Mouse (Mus musculus) embryonic fibroblast, embryonic 13.5 days (primary cell): ENCODE data around the gene Psmc3.
"Not testable (repeated sequence)": the region's sequence is repeated elsewhere in the genome, so short reads cannot be mapped to it uniquely, and the experiment has no call there.

Experiments
- CTCF ChIP-seq: IDR thresholded peaks from 2 replicates; pipeline ENCODE4 v1.5.1; 2011; ENCODE audit warnings: mild to moderate bottlenecking, control low read depth, low read length, moderate library complexity, borderline replicate concordance; ENCODE audit not compliant: insufficient read depth
- POLR2A ChIP-seq: IDR thresholded peaks from 2 replicates; pipeline ENCODE4 v1.6.1; 2011; ENCODE audit warnings: low read depth, mild to moderate bottlenecking, control low read depth, low read length, moderate library complexity

DNA sequence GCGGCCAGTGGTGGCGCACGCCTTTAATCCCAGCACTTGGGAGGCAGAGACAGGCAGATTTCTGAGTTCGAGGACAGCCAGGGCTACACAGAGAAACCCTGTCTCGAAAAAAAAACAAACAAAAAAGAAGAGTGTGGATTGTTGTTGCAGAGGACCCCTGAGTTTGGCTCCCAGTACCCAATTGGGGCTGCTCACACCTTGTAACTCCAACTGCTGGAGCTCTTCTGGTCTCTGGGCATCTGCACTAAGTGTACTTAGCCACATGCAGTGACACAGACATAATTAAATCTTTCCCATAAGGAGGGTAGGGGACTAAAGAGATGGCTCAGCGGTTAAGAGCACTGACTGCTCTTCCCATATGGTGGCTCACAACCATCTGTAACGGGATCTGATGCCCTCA is 31.5 kb upstream of the Psmc3 start:
- not testable (repeated sequence) for TF ChIP-seq POLR2A, CTCF
